Mouse (Mus musculus) neural tube, embryonic 12.5 days (tissue): ENCODE measurements at regions not wholly inside any gene's neighbourhood (a gene's known extent, or its start where the extent isn't known, plus 50 kb on each side); places are given as distances from the start of the nearest gene placed in this dataset.
"Not testable (repeated sequence)": the region's sequence is repeated elsewhere in the genome, so short reads cannot be mapped to it uniquely, and the experiment has no call there.

Experiments used
- ATAC-seq: fragments of 200-750 bp; cut with Nextera tagmentation; 2 replicates; pipeline ENCODE4 v1.8.0; 2017; ENCODE audit warnings: low read depth, mild to moderate bottlenecking, moderate TSS enrichment, moderate library complexity; ENCODE audit not compliant: low FRiP score
- H3K27ac ChIP-seq: fragments of 300-500 bp; sonication (generic); 2 replicates; pipeline ENCODE4 v1.5.1; 2016
- H3K27me3 ChIP-seq: fragments of 300-500 bp; sonication (generic); replicated peaks from 2 replicates; pipeline ENCODE4 v1.6.1; 2016; ENCODE audit warnings: mild to moderate bottlenecking
- H3K36me3 ChIP-seq: fragments of 300-500 bp; sonication (generic); 2 replicates; pipeline ENCODE4 v1.6.1; 2016; ENCODE audit warnings: mild to moderate bottlenecking
- H3K4me1 ChIP-seq: fragments of 300-500 bp; sonication (generic); 2 replicates; pipeline ENCODE4 v1.6.1; 2016
- H3K4me2 ChIP-seq: fragments of 300-500 bp; sonication (generic); replicated peaks from 2 replicates; pipeline ENCODE4 v1.6.1; 2016; ENCODE audit warnings: mild to moderate bottlenecking
- H3K4me3 ChIP-seq: fragments of 300-500 bp; sonication (generic); 2 replicates; pipeline ENCODE4 v1.5.1; 2016
- H3K9ac ChIP-seq: fragments of 300-500 bp; sonication (generic); 2 replicates; pipeline ENCODE4 v1.6.1; 2016; ENCODE audit warnings: mild to moderate bottlenecking
- H3K9me3 ChIP-seq: fragments of 300-500 bp; sonication (generic); 2 replicates; pipeline ENCODE4 v1.6.1; 2016; ENCODE audit warnings: mild to moderate bottlenecking
- whole genome bisulfite sequencing: fragments of 180-500 bp; shearing (Covaris S2); methylation state at CpG from one replicate; pipeline ENCODE4 v1.1.7; 2016; 5-methylcytosine and 5-hydroxymethylcytosine counted together

- no peak overlapping the region for H3K4me2 ChIP-seq
- no peaks in the 10 kb centered on the region for H3K36me3 ChIP-seq
These were observed 341.3 kb upstream of the Adamts5 start for GRCm38 (mm10) chr16:86242766-86243510.

GRCm38 (mm10) chr16:86222997-86223396 is 321.4 kb upstream of the Adamts5 start:
- H3K9me3 ChIP-seq, result no peaks in the 10 kb centered on the region
- no peaks in the 10 kb centered on the region for H3K36me3 ChIP-seq
- H3K27ac ChIP-seq, result no peak overlapping the region
- no peaks in the 10 kb centered on the region for H3K4me1 ChIP-seq
- no peak overlapping the region for H3K9ac ChIP-seq
- H3K27me3 ChIP-seq, result no peaks in the 10 kb centered on the region
- ATAC-seq, result no peak
- 78% methylated on average over 3 of the region's 3 CpGs for WGBS
- no peak overlapping the region for H3K4me2 ChIP-seq
- no peak overlapping the region for H3K4me3 ChIP-seq

More at GRCm38 (mm10) chr16:86242766-86243510, 341.3 kb upstream of the Adamts5 start:
- Histone ChIP-seq H3K9me3 (no peaks in the 10 kb centered on the region), H3K4me1 (no peaks in the 10 kb centered on the region), H3K9ac (no peak overlapping the region), H3K27me3 (no peaks in the 10 kb centered on the region), H3K4me3 (no peak overlapping the region), H3K27ac (no peak overlapping the region)
- ATAC-seq, result no peak
- 91% methylated on average over 3 of the region's 3 CpGs for WGBS

GRCm38 (mm10) chr16:86210547-86210946 is 308.9 kb upstream of the Adamts5 start:
- H3K9me3 ChIP-seq, result no peaks in the 10 kb centered on the region
- H3K9ac ChIP-seq, result no peak overlapping the region
- H3K27ac ChIP-seq, result no peak overlapping the region
- no peak overlapping the region for H3K4me3 ChIP-seq
- no peaks in the 10 kb centered on the region for H3K27me3 ChIP-seq
- H3K4me1 ChIP-seq, result no peaks in the 10 kb centered on the region
- ATAC-seq, result no peak
- no peak overlapping the region for H3K4me2 ChIP-seq
- H3K36me3 ChIP-seq, result no peaks in the 10 kb centered on the region

GRCm38 (mm10) chr16:86209319-86209718 is 307.7 kb upstream of the Adamts5 start:
- Histone ChIP-seq H3K4me1 (no peaks in the 10 kb centered on the region), H3K27me3 (no peaks in the 10 kb centered on the region), H3K27ac (no peak overlapping the region), H3K9me3 (no peaks in the 10 kb centered on the region), H3K9ac (no peak overlapping the region), H3K4me2 (no peak overlapping the region), H3K4me3 (no peak overlapping the region), H3K36me3 (no peaks in the 10 kb centered on the region)
- no peak for ATAC-seq

- 85% methylated on average over 1 of the region's 1 CpGs for WGBS
- ATAC-seq, result no peak
- Histone ChIP-seq H3K4me3 (no peak overlapping the region), H3K27ac (no peak overlapping the region), H3K4me1 (no peaks in the 10 kb centered on the region), H3K9ac (no peak overlapping the region), H3K9me3 (no peaks in the 10 kb centered on the region), H3K27me3 (no peaks in the 10 kb centered on the region), H3K4me2 (no peak overlapping the region), H3K36me3 (no peaks in the 10 kb centered on the region)
These were observed 288.2 kb upstream of the Adamts5 start for GRCm38 (mm10) chr16:86189874-86190273.

GRCm38 (mm10) chr16:86188966-86189365 is 287.3 kb upstream of the Adamts5 start:
- no peak overlapping the region for H3K4me2 ChIP-seq
- H3K27me3 ChIP-seq, result no peaks in the 10 kb centered on the region
- H3K4me3 ChIP-seq, result no peak overlapping the region
- H3K36me3 ChIP-seq, result no peaks in the 10 kb centered on the region
- H3K9me3 ChIP-seq, result no peaks in the 10 kb centered on the region
- no peak overlapping the region for H3K9ac ChIP-seq
- 89% methylated on average over 3 of the region's 3 CpGs for WGBS
- H3K4me1 ChIP-seq, result no peaks in the 10 kb centered on the region
- no peak overlapping the region for H3K27ac ChIP-seq
- ATAC-seq, result no peak

- H3K4me1 ChIP-seq, result not testable (repeated sequence)
These were observed 286.0 kb upstream of the Adamts5 start for GRCm38 (mm10) chr16:86187609-86188008.

GRCm38 (mm10) chr16:86159021-86159815 is 257.6 kb upstream of the Adamts5 start:
- no peaks in the 10 kb centered on the region for H3K9me3 ChIP-seq
- no peak overlapping the region for H3K4me2 ChIP-seq
- H3K4me3 ChIP-seq, result no peak overlapping the region
- no peak overlapping the region for H3K27ac ChIP-seq
- H3K9ac ChIP-seq, result no peak overlapping the region
- no peaks in the 10 kb centered on the region for H3K27me3 ChIP-seq
- WGBS, result 87% methylated on average over 4 of the region's 4 CpGs
- no peaks in the 10 kb centered on the region for H3K4me1 ChIP-seq
- H3K36me3 ChIP-seq, result no peaks in the 10 kb centered on the region
- ATAC-seq, result no peak

More at GRCm38 (mm10) chr16:86187609-86188008, 286.0 kb upstream of the Adamts5 start:
- not testable (repeated sequence) for H3K27ac ChIP-seq, H3K27me3 ChIP-seq, H3K9me3 ChIP-seq, ATAC-seq, H3K4me3 ChIP-seq, H3K4me2 ChIP-seq, H3K9ac ChIP-seq, H3K36me3 ChIP-seq
- WGBS, result 60% methylated on average over 4 of the region's 4 CpGs

GRCm38 (mm10) chr16:86138171-86138570 is 236.5 kb upstream of the Adamts5 start:
- H3K27ac ChIP-seq, result no peak overlapping the region
- H3K9me3 ChIP-seq, result no peaks in the 10 kb centered on the region
- no peaks in the 10 kb centered on the region for H3K27me3 ChIP-seq
- WGBS, result 64% methylated on average over 3 of the region's 3 CpGs
- no peaks in the 10 kb centered on the region for H3K4me1 ChIP-seq
- H3K4me2 ChIP-seq, result no peak overlapping the region
- no peak overlapping the region for H3K4me3 ChIP-seq
- H3K36me3 ChIP-seq, result no peaks in the 10 kb centered on the region
- ATAC-seq, result no peak
- H3K9ac ChIP-seq, result no peak overlapping the region

GRCm38 (mm10) chr16:86136169-86136568 is 234.5 kb upstream of the Adamts5 start:
- Histone ChIP-seq H3K36me3 (no peaks in the 10 kb centered on the region), H3K27me3 (no peaks in the 10 kb centered on the region), H3K4me2 (no peak overlapping the region), H3K4me1 (no peaks in the 10 kb centered on the region), H3K4me3 (no peak overlapping the region), H3K9me3 (no peaks in the 10 kb centered on the region), H3K9ac (no peak overlapping the region), H3K27ac (no peak overlapping the region)
- 17% methylated on average over 3 of the region's 3 CpGs for WGBS
- ATAC-seq, result no peak

GRCm38 (mm10) chr16:86127391-86127790 is 225.8 kb upstream of the Adamts5 start:
- Histone ChIP-seq H3K4me2 (no peak overlapping the region), H3K9ac (no peak overlapping the region), H3K27ac (no peak overlapping the region), H3K27me3 (no peaks in the 10 kb centered on the region), H3K9me3 (no peaks in the 10 kb centered on the region), H3K4me1 (no peaks in the 10 kb centered on the region), H3K4me3 (no peak overlapping the region), H3K36me3 (no peaks in the 10 kb centered on the region)
- no peak for ATAC-seq
- WGBS, result 93% methylated on average over 4 of the region's 4 CpGs

- Histone ChIP-seq H3K9ac (no peak overlapping the region), H3K27me3 (no peaks in the 10 kb centered on the region), H3K4me2 (no peak overlapping the region), H3K36me3 (no peaks in the 10 kb centered on the region), H3K9me3 (no peaks in the 10 kb centered on the region), H3K4me1 (no peaks in the 10 kb centered on the region), H3K27ac (no peak overlapping the region), H3K4me3 (no peak overlapping the region)
- 79% methylated on average over 1 of the region's 1 CpGs for WGBS
- ATAC-seq, result no peak
These were observed 222.6 kb upstream of the Adamts5 start for GRCm38 (mm10) chr16:86124182-86124581.

GRCm38 (mm10) chr16:86122936-86123335 is 221.3 kb upstream of the Adamts5 start:
- Histone ChIP-seq H3K27ac (no peak overlapping the region), H3K4me1 (no peaks in the 10 kb centered on the region), H3K36me3 (no peaks in the 10 kb centered on the region), H3K9me3 (no peaks in the 10 kb centered on the region), H3K4me3 (no peak overlapping the region), H3K4me2 (no peak overlapping the region), H3K27me3 (no peaks in the 10 kb centered on the region), H3K9ac (no peak overlapping the region)
- WGBS, result 50% methylated on average over 1 of the region's 1 CpGs
- no peak for ATAC-seq
